Mouse (Mus musculus): Measurements from ENCODE around the gene Fam90a1a.

GRCm38 (mm10) chr8:21911931-21912330, 46.6 kb upstream of the Fam90a1a start:
- TF ChIP-seq CTCF (IDR thresholded peaks at IDR 0.05; ENCODE audit: low read depth) (no peak), EP300 (IDR thresholded peaks at IDR 0.05; ENCODE audit: low read depth) (no peak)
